Mouse (Mus musculus) hindbrain, embryonic 12.5 days (tissue): Measurements from ENCODE around the gene Mta1. TPM values are rescaled to one million over a fixed set of nuclear protein-coding genes. Genes with fewer than 3 reads are reported as not detected.
A peak's percentile ranks its signal among the peaks of the same experiment; 100 is the strongest.

Experiments
- ATAC-seq: fragments of 200-750 bp; cut with Nextera tagmentation; 2 replicates; pipeline ENCODE4 v1.8.0; 2017; ENCODE audit warnings: moderate TSS enrichment; ENCODE audit not compliant: low FRiP score
- H3K27ac ChIP-seq: fragments of 300-500 bp; sonication (generic); 2 replicates; pipeline ENCODE4 v1.5.1; 2016; ENCODE audit warnings: mild to moderate bottlenecking
- H3K27me3 ChIP-seq: fragments of 300-500 bp; sonication (generic); 2 replicates; pipeline ENCODE4 v1.6.1; 2016; ENCODE audit warnings: mild to moderate bottlenecking
- H3K36me3 ChIP-seq: fragments of 300-500 bp; sonication (generic); 2 replicates; pipeline ENCODE4 v1.6.1; 2016; ENCODE audit warnings: mild to moderate bottlenecking
- H3K4me1 ChIP-seq: fragments of 300-500 bp; sonication (generic); 2 replicates; pipeline ENCODE4 v1.6.1; 2016
- H3K4me2 ChIP-seq: fragments of 300-500 bp; sonication (generic); replicated peaks from 2 replicates; pipeline ENCODE4 v1.6.1; 2016; ENCODE audit warnings: mild to moderate bottlenecking
- H3K4me3 ChIP-seq: fragments of 300-500 bp; sonication (generic); 2 replicates; pipeline ENCODE4 v1.5.1; 2016; ENCODE audit warnings: mild to moderate bottlenecking
- H3K9ac ChIP-seq: fragments of 300-500 bp; sonication (generic); 2 replicates; pipeline ENCODE4 v1.6.1; 2016; ENCODE audit warnings: mild to moderate bottlenecking, moderate library complexity
- H3K9me3 ChIP-seq: fragments of 300-500 bp; sonication (generic); replicated peaks from 2 replicates; pipeline ENCODE4 v1.6.1; 2016; ENCODE audit warnings: mild to moderate bottlenecking
- WGBS: fragments of 180-500 bp; shearing (Covaris S2); methylation state at CpG from one replicate; pipeline ENCODE4 v1.1.7; 2016; 5-methylcytosine and 5-hydroxymethylcytosine counted together
- polyA plus RNA-seq: library from polyadenylated mRNA; unstranded; fragments of >200 nt; fragmentation: Nextera tagmentation; extraction: Ambion mirVana; gene quantifications from 2 replicates; pipeline ENCODE4 v1.2.1, GENCODE M21; 2016

Mta1 gene
- polyA plus RNA-seq, 1 experiment from 2014 or later, result 18.9 TPM

DNA sequence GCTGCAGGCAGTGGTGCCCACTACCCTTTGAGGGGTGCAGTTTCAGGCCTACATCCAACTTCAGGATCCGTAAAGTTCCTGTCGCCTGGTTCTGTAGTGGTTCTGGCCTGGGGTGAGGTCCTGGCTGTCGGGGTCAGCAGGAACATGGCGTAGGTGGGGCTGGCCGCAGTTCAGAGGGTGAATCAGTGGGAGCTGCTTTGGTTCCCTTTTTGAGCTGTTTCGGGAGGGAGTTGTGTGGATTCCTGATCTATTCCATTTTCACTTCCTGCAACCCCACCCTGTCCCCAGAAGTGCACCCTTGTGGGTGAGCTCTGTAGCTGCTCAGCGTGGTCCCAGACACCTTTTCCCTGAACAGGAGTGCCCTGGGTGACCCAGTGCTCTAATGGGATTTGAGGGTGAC lies 55.9 kb downstream of the Mta1 start:
- WGBS, result 90% methylated on average over 7 of the region's 7 CpGs

GRCm38 (mm10) chr12:113154747-113155075 lies 56.6 kb downstream of the Mta1 start:
- H3K4me2 ChIP-seq, result peak overlapping the region; percentile 57
- peaks cover 43% of the 10 kb centered on the region for H3K27me3 ChIP-seq
- ATAC-seq, result no peak
- H3K9ac ChIP-seq, result no peak overlapping the region
- no peaks in the 10 kb centered on the region for H3K9me3 ChIP-seq
- 84% methylated on average over 6 of the region's 6 CpGs for WGBS
- no peaks in the 10 kb centered on the region for H3K36me3 ChIP-seq
- H3K4me1 ChIP-seq, result peaks cover 34% of the 10 kb centered on the region
- no peak overlapping the region for H3K27ac ChIP-seq
- peak overlapping the region; percentile 62; the same call in 1 of the 2 replicates for H3K4me3 ChIP-seq

More for the DNA sequence above, 55.9 kb downstream of the Mta1 start:
- ATAC-seq, result no peak
- Histone ChIP-seq H3K36me3 (no peaks in the 10 kb centered on the region), H3K27me3 (peaks cover 50% of the 10 kb centered on the region), H3K4me3 (no peak overlapping the region), H3K27ac (no peak overlapping the region), H3K4me2 (no peak overlapping the region), H3K9ac (no peak overlapping the region), H3K4me1 (peaks cover 34% of the 10 kb centered on the region), H3K9me3 (no peaks in the 10 kb centered on the region)

GRCm38 (mm10) chr12:113155076-113155771 lies 57.1 kb downstream of the Mta1 start:
- Histone ChIP-seq H3K9ac (peak overlapping the region; percentile 36), H3K27ac (peak overlapping the region; percentile 31), H3K9me3 (no peaks in the 10 kb centered on the region), H3K27me3 (peaks cover 38% of the 10 kb centered on the region), H3K36me3 (no peaks in the 10 kb centered on the region), H3K4me2 (peak overlapping the region; percentile 57), H3K4me3 (peak overlapping the region; percentile 62), H3K4me1 (peaks cover 34% of the 10 kb centered on the region)
- 5% methylated on average over 32 of the region's 32 CpGs for WGBS
- no peak; the same call in 1 of the 2 replicates for ATAC-seq

- Histone ChIP-seq H3K27me3 (peaks cover 30% of the 10 kb centered on the region), H3K27ac (peak within 1 kb of the TSS; percentile 31), H3K4me1 (peaks cover 33% of the 10 kb centered on the region), H3K9ac (peak within 1 kb of the TSS; percentile 57), H3K9me3 (no peaks in the 10 kb centered on the region), H3K4me2 (peak within 1 kb of the TSS; percentile 84), H3K36me3 (no peaks in the 10 kb centered on the region), H3K4me3 (peak within 1 kb of the TSS; percentile 62)
- WGBS, result 0% methylated on average over 46 of the region's 46 CpGs
- ATAC-seq, result peak; percentile 97
Measured at GRCm38 (mm10) chr12:113155887-113156539, 57.9 kb downstream of the Mta1 start, which contains the start of gene Tedc1. Gene Tedc1 (plus strand): TSS chr12:113156421.

GRCm38 (mm10) chr12:113156540-113156929 lies 58.5 kb downstream of the Mta1 start:
- WGBS, result under 1% methylated on average over 23 of the region's 23 CpGs

GRCm38 (mm10) chr12:113157002-113157401 lies 58.9 kb downstream of the Mta1 start:
- Histone ChIP-seq H3K4me2 (peak overlapping the region; percentile 84), H3K4me1 (peaks cover 23% of the 10 kb centered on the region), H3K4me3 (peak overlapping the region; percentile 62), H3K27ac (no peak overlapping the region; the same call in 1 of the 2 replicates), H3K9me3 (no peaks in the 10 kb centered on the region), H3K27me3 (peaks cover 22% of the 10 kb centered on the region), H3K36me3 (peaks cover 5% of the 10 kb centered on the region; the same call in 1 of the 2 replicates), H3K9ac (peak overlapping the region; percentile 57)
- ATAC-seq, result no peak
- 46% methylated on average over 8 of the region's 8 CpGs for WGBS

More at GRCm38 (mm10) chr12:113156540-113156929, 58.5 kb downstream of the Mta1 start:
- no peak; the same call in 1 of the 2 replicates for ATAC-seq
- Histone ChIP-seq H3K9me3 (no peaks in the 10 kb centered on the region), H3K4me2 (peak overlapping the region; percentile 84), H3K4me1 (peaks cover 28% of the 10 kb centered on the region), H3K27me3 (peaks cover 26% of the 10 kb centered on the region), H3K9ac (peak overlapping the region; percentile 57), H3K27ac (no peak overlapping the region; the same call in 1 of the 2 replicates), H3K4me3 (peak overlapping the region; percentile 62), H3K36me3 (0 out of 2 replicates have a peak, but pooled peaks cover under 1% of the 10 kb centered on the region)

DNA sequence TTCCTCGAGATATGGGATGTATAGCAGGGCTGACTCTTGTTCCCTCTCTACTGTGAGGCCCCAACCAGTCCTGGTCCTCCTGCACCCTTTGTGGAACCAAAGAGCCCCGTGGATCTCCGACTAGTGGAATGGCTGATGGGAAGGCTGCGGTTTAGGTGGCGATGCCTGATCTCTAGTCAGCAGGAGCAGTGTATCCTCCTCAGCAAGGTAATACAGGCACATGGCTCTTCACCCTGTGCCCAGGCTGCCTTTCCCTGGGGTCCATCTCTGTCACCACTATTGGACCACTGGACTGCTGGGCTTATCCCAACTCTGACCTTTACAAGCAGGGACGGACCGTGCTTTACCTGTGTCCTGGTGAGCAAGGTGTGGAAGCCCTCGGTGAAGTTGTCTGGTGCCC lies 59.4 kb downstream of the Mta1 start:
- peak overlapping the region; percentile 57; the same call in 1 of the 2 replicates for H3K9ac ChIP-seq
- peak overlapping the region; percentile 62; the same call in 1 of the 2 replicates for H3K4me3 ChIP-seq
- no peak for ATAC-seq
- H3K36me3 ChIP-seq, result peaks cover 10% of the 10 kb centered on the region; the same call in 1 of the 2 replicates
- no peak overlapping the region for H3K27ac ChIP-seq
- H3K4me2 ChIP-seq, result peak overlapping the region; percentile 84
- no peaks in the 10 kb centered on the region for H3K9me3 ChIP-seq
- H3K4me1 ChIP-seq, result peaks cover 19% of the 10 kb centered on the region
- H3K27me3 ChIP-seq, result peaks cover 17% of the 10 kb centered on the region
- 92% methylated on average over 8 of the region's 8 CpGs for WGBS

- ATAC-seq, result no peak
- Histone ChIP-seq H3K27me3 (peaks cover 13% of the 10 kb centered on the region), H3K9ac (no peak overlapping the region), H3K27ac (no peak overlapping the region), H3K4me1 (peaks cover 19% of the 10 kb centered on the region), H3K4me2 (no peak overlapping the region), H3K9me3 (no peaks in the 10 kb centered on the region), H3K4me3 (no peak overlapping the region), H3K36me3 (peaks cover 13% of the 10 kb centered on the region)
- WGBS, result 95% methylated on average over 8 of the region's 8 CpGs
Measured at GRCm38 (mm10) chr12:113157971-113158370, 59.9 kb downstream of the Mta1 start.

- 0 out of 2 replicates have a peak overlapping the region, but pooled peaks have one; percentile 27 for H3K9ac ChIP-seq
- no peak overlapping the region for H3K4me2 ChIP-seq
- H3K27me3 ChIP-seq, result no peaks in the 10 kb centered on the region
- H3K27ac ChIP-seq, result peak overlapping the region; percentile 73
- H3K9me3 ChIP-seq, result no peaks in the 10 kb centered on the region
- 0 out of 2 replicates have a peak, but pooled peaks cover 11% of the 10 kb centered on the region for H3K4me1 ChIP-seq
- no peak overlapping the region for H3K4me3 ChIP-seq
- WGBS, result 70% methylated on average over 11 of the region's 11 CpGs
- peak; percentile 55 for ATAC-seq
- peaks cover 26% of the 10 kb centered on the region for H3K36me3 ChIP-seq
Measured at GRCm38 (mm10) chr12:113163561-113164006, 65.5 kb downstream of the Mta1 start.

DNA sequence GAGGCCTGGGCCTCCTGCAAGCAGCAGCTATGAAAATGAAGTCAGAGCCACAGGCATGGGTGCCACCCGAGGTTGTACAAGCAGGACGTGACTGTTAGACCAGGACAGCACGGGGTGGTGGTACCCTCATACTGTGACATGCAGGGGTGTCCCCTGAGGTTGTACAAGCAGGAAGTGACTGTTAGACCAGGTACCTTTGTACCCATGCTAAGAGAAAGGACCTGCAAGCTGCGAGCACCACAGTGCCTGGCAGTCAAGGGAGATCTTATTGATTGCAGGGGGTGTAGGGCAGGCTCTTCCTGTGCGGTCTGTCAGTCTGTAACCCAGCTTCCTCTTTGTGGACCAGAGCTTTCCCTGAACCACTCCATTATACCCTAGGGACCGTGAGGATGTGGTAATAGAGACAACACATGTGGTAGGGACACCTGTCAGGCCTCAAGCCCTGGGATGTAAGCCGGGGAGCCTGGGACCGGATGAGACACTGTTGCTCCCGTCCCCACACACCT lies 70.0 kb downstream of the Mta1 start:
- no peak for ATAC-seq
- H3K4me3 ChIP-seq, result no peak overlapping the region
- no peaks in the 10 kb centered on the region for H3K9me3 ChIP-seq
- no peak overlapping the region for H3K27ac ChIP-seq
- H3K27me3 ChIP-seq, result no peaks in the 10 kb centered on the region
- peaks cover 12% of the 10 kb centered on the region for H3K36me3 ChIP-seq
- H3K4me2 ChIP-seq, result no peak overlapping the region
- H3K9ac ChIP-seq, result no peak overlapping the region
- H3K4me1 ChIP-seq, result 0 out of 2 replicates have a peak, but pooled peaks cover 10% of the 10 kb centered on the region
- WGBS, result 77% methylated on average over 9 of the region's 9 CpGs

DNA sequence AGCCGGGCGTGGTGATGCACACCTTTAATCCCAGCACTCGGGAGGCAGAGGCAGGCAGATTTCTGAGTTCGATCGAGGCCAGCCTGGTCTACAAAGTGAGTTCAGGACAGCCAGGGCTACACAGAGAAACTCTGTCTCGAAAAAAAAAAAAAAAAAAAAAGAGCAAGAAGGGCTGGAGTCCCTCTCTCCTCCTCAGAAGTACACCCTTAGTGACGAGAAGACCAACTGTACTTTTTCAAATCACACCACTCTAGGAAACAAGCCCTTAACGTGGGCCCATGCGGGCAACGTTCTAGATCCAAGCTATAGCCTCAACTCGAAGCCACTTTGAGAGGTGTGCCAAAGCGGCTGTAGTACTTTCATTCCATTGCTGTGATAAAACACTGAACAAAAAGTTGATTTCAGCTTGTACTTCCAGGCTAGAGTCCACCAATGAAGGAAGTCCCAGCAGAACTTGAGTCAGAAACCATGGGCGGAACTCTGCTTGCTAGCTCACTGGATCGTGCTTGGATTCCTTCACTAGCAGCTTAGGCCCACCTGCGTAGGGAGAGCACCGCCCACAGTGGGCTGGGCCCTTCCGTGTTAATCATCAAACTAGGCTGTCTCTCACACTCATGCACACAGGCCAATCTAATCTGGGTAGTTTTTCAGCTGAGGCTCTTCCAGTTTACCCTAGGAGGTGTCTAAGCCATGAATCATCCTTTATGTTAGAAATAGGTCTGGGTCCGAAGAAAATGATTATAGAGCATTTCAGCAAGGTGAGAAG lies 79.1 kb downstream of the Mta1 start:
- H3K9me3 ChIP-seq, result no peaks in the 10 kb centered on the region
- H3K4me1 ChIP-seq, result no peaks in the 10 kb centered on the region
- no peak overlapping the region for H3K4me2 ChIP-seq
- H3K27ac ChIP-seq, result no peak overlapping the region
- no peaks in the 10 kb centered on the region for H3K36me3 ChIP-seq
- no peak overlapping the region for H3K9ac ChIP-seq
- ATAC-seq, result no peak
- 87% methylated on average over 18 of the region's 18 CpGs for WGBS
- H3K4me3 ChIP-seq, result no peak overlapping the region
- no peaks in the 10 kb centered on the region for H3K27me3 ChIP-seq
